Mouse (Mus musculus) monocyte, adult 5-6 weeks (primary cell): Measurements from ENCODE around the gene Olfr984. TPM values are rescaled to one million over a fixed set of nuclear protein-coding genes. Genes with fewer than 3 reads are reported as not detected.

Source experiments
- ATAC-seq: fragments of 153-309, 156-312 bp; replicated peaks from 2 replicates; pipeline ENCODE4 v1.8.0; 2017; ENCODE audit warnings: mild to moderate bottlenecking; ENCODE audit not compliant: low TSS enrichment, insufficient number of reproducible peaks, severe bottlenecking, poor library complexity, low FRiP score
- total RNA-seq: library from RNA; stranded (forward); fragments of 200-1000, 200-491, 200-594 nt; gene quantifications from 3 replicates; pipeline ENCODE4 v1.2.3, GENCODE M21; 2017

Gene Olfr984
- not detected in 3 replicates for total RNA-seq

DNA sequence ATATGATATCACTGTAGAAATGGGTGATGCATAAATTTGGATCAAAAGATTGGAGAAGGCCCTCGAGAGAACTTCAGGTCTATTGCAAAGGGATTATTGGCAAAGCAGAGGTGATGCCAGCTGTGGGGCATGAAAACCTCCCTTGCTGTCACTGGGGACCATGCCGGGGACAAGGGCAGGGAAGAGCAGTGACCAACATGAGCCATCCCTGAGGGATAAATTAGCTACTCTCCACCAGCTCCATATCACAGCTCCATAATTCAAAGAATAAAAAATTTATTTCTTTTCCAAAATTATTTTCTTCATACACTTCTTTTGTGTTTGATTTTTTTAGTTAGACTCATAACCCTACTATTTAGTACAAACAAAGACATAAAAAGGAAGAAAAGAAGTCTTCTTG lies at the start of gene Olfr984:
Olfr984 (minus strand) TSS at position 101 of the 400 bp plus-strand sequence.
- no peak for ATAC-seq

DNA sequence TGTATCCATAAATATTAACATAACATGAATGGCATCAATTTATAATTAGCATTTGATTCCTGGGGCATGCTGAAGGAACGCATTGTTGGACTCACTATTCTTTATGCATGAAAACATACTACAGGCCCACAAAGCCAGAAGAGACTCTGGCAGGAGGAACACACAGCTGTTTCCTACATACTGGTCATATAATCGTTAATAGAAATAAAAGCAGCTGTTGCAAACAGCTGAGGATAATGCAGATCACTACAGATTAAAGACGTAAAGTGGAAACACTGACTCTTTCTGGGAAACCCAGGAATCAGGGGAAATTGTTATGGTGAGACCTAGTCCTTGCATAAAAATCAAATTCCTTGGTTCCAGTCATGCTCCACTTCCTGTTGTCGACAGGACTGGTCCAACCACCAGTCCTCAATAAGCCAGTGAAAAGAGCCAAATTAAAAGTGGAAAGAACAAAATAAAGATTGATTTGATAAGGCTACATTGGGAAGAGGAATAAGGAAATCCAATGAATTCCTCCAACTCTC lies 41.2 kb upstream of the Olfr984 start:
- no peak for ATAC-seq

DNA sequence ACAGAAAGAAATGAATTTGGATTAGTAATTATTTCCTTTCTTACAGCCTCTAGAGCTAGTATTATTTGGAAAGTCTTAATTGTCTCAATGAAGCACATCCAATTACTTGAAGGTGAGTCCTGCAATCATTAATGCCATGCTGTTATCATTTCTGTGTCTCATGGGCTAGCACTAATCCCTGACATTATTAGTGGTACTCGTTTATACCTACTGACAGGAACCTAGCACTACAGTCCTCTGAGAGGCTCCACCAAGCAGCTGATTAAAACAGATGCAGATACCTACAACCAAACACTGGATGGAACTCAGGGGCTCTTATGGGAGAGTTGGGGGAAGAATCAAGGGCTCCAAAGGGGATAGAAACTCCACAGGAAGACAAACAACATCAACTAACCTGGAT lies 27.5 kb upstream of the Olfr984 start:
- ATAC-seq, result no peak

DNA sequence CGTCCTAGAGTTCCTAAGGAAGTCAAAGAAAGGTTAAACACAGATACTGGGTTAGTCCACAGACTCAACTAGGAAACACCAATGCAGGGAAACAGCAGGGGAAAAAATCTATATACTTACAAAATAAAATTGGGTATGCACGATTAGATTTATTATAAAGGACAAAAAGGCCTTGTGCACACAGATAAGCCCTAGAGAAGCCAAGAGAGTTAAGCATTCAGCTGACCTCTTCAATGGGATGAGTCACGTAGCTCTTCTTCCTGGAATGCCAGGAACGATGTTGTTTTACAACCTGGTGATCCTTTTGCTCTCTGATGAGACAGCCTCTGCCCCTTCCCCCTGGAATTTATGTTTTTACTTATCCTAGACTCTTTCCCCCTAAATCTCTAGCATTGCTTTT lies 25.5 kb upstream of the Olfr984 start:
- no peak for ATAC-seq

DNA sequence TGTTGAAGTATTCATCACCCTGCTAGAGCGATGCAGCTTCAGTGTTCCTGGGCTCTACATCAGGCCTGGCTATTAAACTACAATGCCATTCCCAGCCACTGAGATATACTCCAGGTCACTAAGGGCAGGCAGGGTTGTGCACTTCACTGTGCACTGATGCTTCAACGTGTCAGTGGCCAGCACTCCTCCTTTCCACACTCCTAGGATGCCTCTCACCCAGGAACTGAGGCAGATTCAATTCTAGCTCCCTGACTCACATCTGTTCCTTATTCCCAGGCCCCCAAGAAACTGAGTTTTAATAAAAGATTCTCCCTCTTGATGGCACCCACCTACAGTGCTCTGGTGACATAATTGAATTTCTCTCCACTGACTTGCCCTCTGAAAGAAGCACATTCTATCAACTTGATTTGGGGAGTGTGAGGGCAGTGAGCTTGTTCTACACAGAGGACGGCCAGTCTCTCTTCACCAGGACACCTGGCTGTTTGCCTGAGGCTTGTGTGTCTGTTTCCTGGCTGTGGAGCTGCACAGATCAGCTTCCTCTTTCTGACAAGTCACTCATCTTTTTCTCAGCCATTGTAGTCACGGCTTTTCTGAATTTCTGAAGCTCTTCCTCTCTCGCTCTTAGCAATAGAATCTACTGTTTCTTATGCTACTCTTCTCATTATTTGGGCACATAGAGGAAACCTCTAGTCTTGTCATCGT lies 23.1 kb upstream of the Olfr984 start:
- no peak for ATAC-seq

DNA sequence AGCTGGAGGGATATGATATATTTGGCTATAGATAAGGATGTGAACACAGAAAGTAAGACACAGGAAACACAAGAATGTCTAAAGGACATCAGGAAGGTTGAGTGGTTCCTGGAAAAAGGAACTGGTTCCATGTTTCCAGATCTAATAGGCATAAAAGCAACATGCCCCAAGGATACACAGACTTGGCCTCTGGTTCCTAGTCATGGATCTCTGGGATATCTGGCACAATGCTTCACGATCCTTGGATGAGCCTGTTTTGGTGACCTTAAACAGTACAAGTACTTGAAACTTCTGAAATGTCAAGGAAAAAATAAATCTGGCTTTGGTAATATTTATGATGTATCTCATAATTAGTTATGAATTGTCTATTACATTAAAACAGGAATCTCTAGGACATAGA lies 16.6 kb upstream of the Olfr984 start:
- no peak for ATAC-seq

DNA sequence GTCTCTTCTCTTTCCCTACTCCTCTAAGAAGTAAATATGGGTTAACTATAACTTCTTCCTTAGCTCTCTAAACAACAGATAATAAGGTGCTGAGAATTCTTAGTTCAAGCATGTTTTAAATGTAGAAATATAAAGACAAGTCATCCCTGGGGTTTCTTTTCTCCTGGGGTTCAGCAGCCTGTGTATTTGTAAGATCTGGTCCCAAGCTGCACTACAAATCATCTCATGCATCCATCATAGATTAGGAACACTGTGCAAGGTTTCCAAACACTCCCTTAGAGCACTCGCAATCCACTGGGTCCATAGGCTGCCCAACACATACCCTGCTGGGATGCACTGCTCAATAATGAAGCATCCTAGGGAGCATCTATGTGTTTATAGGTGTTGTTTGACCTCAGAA lies 16.1 kb upstream of the Olfr984 start, which contains the start of gene Olfr985:
Olfr985 (minus strand) TSS at position 101 of the 400 bp plus-strand sequence.
- no peak for ATAC-seq

DNA sequence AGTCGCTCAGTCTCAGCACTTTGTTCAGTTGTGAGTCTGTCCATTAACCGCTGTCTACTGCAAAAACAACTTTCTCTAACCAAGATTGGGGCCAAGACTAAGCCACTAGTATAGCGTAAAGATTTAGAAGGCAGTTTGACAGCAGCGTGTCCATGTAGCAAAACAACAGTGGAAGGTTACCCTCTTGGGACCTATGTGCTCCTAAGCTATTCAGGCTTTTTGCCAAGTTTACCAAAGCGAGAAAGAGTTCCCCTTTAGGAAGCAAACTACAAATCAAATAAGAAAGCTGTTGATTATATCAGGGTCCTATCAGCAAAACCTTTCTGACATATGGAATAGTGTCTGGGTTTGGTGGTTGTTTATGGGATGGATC lies 3.3 kb upstream of the Olfr984 start:
- no peak for ATAC-seq

DNA sequence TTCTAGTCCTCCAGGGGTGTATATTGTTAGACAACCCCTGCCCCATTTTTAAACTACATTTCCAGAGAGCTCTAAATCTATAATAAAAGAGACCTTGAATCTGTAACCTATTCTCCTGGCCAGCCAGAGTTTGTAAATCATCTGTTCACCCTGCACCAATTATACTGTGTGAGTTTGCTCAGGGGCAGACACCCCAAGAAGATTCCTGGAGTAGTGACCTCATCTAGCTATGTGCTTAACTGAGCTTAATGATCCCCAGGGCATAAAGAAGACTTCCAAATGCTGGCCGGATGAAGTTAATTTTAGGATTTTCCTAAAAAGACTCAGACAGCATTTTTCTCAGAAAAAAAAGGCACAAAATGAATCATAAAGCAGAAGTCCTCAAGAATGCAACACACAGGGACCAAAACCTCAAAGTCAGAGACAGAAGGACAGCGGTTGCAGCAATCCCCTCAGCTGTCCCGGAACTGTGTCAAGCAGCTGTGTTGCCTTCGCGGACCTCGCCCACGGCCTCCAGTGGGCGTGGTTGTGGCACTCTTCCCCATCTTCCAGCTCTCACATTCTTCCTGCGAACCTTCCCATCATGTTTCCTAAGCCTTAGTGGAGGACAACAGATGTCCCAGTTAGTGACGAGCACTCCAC lies 2.8 kb upstream of the Olfr984 start:
- no peak for ATAC-seq

DNA sequence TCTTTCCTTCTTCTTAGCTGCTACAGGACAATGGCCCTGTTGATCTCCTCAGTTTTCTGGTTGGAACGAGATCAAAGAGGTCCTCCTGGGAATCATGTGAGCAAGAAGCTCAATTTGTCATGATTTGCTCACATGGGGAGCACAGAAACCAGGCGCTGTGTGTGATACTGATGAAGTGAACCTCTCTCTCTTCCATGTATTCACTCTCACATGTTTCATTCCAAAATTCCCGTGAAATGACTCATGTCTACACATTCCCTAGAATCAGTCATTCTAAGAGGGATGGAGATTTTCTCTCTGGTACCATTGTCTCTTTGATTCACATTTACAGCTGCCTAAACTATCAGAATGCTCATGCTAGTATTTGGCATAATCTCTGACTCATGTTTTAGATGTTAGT lies 19.2 kb downstream of the Olfr984 start:
- ATAC-seq, result no peak

DNA sequence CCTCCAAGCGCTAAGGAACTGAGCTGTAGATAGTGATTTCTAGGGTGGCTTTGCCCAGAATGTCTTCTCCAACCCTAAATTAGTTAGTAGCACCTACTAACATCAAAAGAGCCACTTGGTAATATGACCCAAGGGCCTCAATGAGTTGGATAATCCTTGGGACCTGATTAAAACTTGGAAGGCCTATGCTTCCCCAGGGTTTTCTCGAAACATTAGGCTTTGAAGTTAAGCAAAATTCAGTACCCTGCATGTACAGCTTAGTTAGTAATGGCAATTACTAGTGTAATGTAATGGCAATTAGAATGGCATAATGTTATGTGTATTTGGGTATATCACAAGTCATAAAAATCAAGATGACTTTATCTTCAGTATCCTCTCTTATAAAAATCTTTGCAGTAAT lies 20.5 kb downstream of the Olfr984 start, which contains the start of gene Olfr983:
Olfr983 (minus strand) TSS at position 101 of the 400 bp plus-strand sequence.
- no peak for ATAC-seq

DNA sequence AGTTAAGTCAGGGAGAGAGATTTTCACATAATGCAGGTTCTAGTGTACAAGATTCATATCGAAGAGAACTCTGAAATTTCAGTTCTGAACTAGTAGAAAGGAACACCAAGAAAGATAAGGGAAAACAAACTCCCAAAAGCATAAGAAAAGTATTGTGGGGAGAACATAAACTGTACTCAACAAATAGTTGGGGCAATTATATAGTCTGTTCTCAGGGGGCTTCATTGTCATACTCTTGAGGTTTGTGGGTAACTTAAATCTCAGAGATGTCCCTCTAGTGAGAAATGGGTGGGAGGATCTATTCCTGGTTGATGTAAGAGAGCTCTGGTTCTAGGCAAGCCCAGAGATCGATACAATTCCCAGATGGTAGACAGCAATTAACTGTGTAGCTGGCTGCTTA lies 40.5 kb downstream of the Olfr984 start, which contains the start of gene Olfr982:
Olfr982 (plus strand) TSS at position 301 of the 400 bp plus-strand sequence.
- no peak for ATAC-seq

DNA sequence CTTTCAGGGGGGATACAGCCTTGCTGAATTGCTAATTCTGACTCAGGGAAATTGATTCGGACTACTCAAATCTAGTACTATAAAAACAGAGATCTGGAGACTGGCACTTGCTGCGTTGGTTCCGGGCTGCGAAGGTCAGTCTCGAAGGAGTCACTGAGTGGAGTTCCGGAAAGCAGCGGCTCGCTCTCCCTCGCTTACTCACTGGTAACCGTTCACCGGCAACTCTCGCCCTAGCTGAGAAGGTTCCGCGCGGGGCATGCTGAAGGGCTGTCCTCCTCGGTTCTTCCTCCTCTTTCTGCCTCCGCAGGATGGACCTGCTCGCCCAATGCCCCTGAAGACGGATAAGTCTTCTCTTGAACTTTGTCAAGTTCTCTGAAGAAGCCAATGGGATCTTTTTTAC lies 63.9 kb downstream of the Olfr984 start:
- ATAC-seq, result no peak

Other genes with a start within 250 kb of the Olfr984 start
- not detected in 3 replicates for gene Olfr972, start 247.8 kb downstream of the Olfr984 start, total RNA-seq
- gene Olfr229, start 206.9 kb downstream of the Olfr984 start, total RNA-seq, result not detected in 3 replicates
- gene Olfr974, start 176.7 kb downstream of the Olfr984 start, total RNA-seq, result not detected in 3 replicates
- gene Olfr975, start 162.2 kb downstream of the Olfr984 start, total RNA-seq, result not detected in 3 replicates
- gene Olfr976, start 153.1 kb downstream of the Olfr984 start, total RNA-seq, result not detected in 3 replicates
- gene Olfr978, start 122.1 kb downstream of the Olfr984 start, total RNA-seq, result not detected in 3 replicates
- gene Olfr979, start 110.7 kb downstream of the Olfr984 start, total RNA-seq, result not detected in 3 replicates
- not detected in 3 replicates for gene Olfr980, start 104.6 kb downstream of the Olfr984 start, total RNA-seq
- gene Olfr981, start 92.7 kb downstream of the Olfr984 start, total RNA-seq, result not detected in 3 replicates
- not detected in 3 replicates for gene Olfr982, start 40.4 kb downstream of the Olfr984 start, total RNA-seq
- gene Olfr983, start 20.6 kb downstream of the Olfr984 start, total RNA-seq, result not detected in 3 replicates
- gene Olfr985, start 16.0 kb upstream of the Olfr984 start, total RNA-seq, result not detected in 3 replicates
- not detected in 3 replicates for gene Tmem225, start 33.9 kb upstream of the Olfr984 start, total RNA-seq
- gene Olfr986, start 66.7 kb upstream of the Olfr984 start, total RNA-seq, result not detected in 3 replicates
- gene Zfp202, start 78.1 kb upstream of the Olfr984 start, total RNA-seq, result 1.5 to 3.0 TPM (median 2.8 TPM) in 3 replicates
- gene Scn3b, start 155.0 kb upstream of the Olfr984 start, total RNA-seq, result not detected in 3 replicates